Mouse (Mus musculus): ENCODE data around the gene Rbm8a. TPM values are rescaled to one million over a fixed set of nuclear protein-coding genes. Genes with fewer than 3 reads are reported as not detected.
A peak's percentile ranks its signal among the peaks of the same experiment; 100 is the strongest.

Gene Rbm8a
- polyA plus RNA-seq, 1 experiment, result 31.0 TPM

GRCm38 (mm10) chr3:96669727-96670468 lies 40.2 kb downstream of the Rbm8a start, which contains the start of gene Ankrd35:
Gene Ankrd35 (plus strand): TSS chr3:96670131.
- DNase-seq (ENCODE audit: low spot score), result peak; percentile 49

- no peak for DNase-seq (ENCODE audit: low spot score)
Measured at GRCm38 (mm10) chr3:96671519-96671918, 41.8 kb downstream of the Rbm8a start.

- DNase-seq (ENCODE audit: low spot score), result no peak
Measured at GRCm38 (mm10) chr3:96673514-96673913, 43.8 kb downstream of the Rbm8a start.

GRCm38 (mm10) chr3:96674442-96674841 lies 44.7 kb downstream of the Rbm8a start:
- no peak for DNase-seq (ENCODE audit: low spot score)

- no peak for DNase-seq (ENCODE audit: low spot score)
Measured at GRCm38 (mm10) chr3:96675171-96675570, 45.4 kb downstream of the Rbm8a start.

- DNase-seq (ENCODE audit: low spot score), result no peak
Measured at GRCm38 (mm10) chr3:96675690-96676089, 46.0 kb downstream of the Rbm8a start.

- DNase-seq (ENCODE audit: low spot score), result no peak
Measured at GRCm38 (mm10) chr3:96678456-96678855, 48.7 kb downstream of the Rbm8a start.

- DNase-seq (ENCODE audit: low spot score), result peak; percentile 40
Measured at GRCm38 (mm10) chr3:96679159-96679674, 49.5 kb downstream of the Rbm8a start.

- no peak for DNase-seq (ENCODE audit: low spot score)
Measured at GRCm38 (mm10) chr3:96680269-96680956, 50.7 kb downstream of the Rbm8a start.

Other genes starting within 250 kb of the Rbm8a start
- gene BC107364, start 177.6 kb upstream of the Rbm8a start, polyA plus RNA-seq (2012; rRNA removed), result 0.15 and 0.29 TPM in 2 replicates
- 0.09 and 0.11 TPM in 2 replicates for gene Hfe2, start 104.8 kb upstream of the Rbm8a start, polyA plus RNA-seq (2012; rRNA removed)
- 712 and 742 TPM in 2 replicates for gene Txnip, start 72.0 kb upstream of the Rbm8a start, polyA plus RNA-seq (2012; rRNA removed)
- gene Gm16253, start 52.9 kb upstream of the Rbm8a start, polyA plus RNA-seq (2012; rRNA removed), result not detected in 2 replicates
- 44.4 and 59.0 TPM in 2 replicates for gene Polr3gl, start 35.8 kb upstream of the Rbm8a start, polyA plus RNA-seq (2012; rRNA removed)
- gene Ankrd34a, start 33.3 kb upstream of the Rbm8a start, polyA plus RNA-seq (2012; rRNA removed), result 0.70 and 1.1 TPM in 2 replicates
- 57.6 and 66.0 TPM in 2 replicates for gene Lix1l, start 28.8 kb upstream of the Rbm8a start, polyA plus RNA-seq (2012; rRNA removed)
- 40.6 and 50.2 TPM in 2 replicates for gene Pex11b, start 5.4 kb downstream of the Rbm8a start, polyA plus RNA-seq (2012; rRNA removed)
- 0.08 and 0.09 TPM in 2 replicates for gene Gm42957, start 5.5 kb downstream of the Rbm8a start, polyA plus RNA-seq (2012; rRNA removed)
- gene Itga10, start 15.7 kb downstream of the Rbm8a start, polyA plus RNA-seq (2012; rRNA removed), result 3.5 and 3.8 TPM in 2 replicates
- gene Ankrd35, start 40.2 kb downstream of the Rbm8a start, polyA plus RNA-seq (2012; rRNA removed), result 9.5 TPM in 2 replicates
- gene Pias3, start 66.5 kb downstream of the Rbm8a start, polyA plus RNA-seq (2012; rRNA removed), result 45.8 and 47.6 TPM in 2 replicates
- 2.5 and 2.9 TPM in 2 replicates for gene Nudt17, start 78.6 kb downstream of the Rbm8a start, polyA plus RNA-seq (2012; rRNA removed)
- gene Polr3c, start 97.7 kb downstream of the Rbm8a start, polyA plus RNA-seq (2012; rRNA removed), result 32.7 and 35.8 TPM in 2 replicates
- 29.3 and 31.0 TPM in 2 replicates for gene Rnf115, start 97.7 kb downstream of the Rbm8a start, polyA plus RNA-seq (2012; rRNA removed)
- 0.04 TPM in 1 of 2 replicates, not detected in the other for gene Pdzk1, start 199.4 kb downstream of the Rbm8a start, polyA plus RNA-seq (2012; rRNA removed)
- 0.29 and 0.78 TPM in 2 replicates for gene Cd160, start 199.4 kb downstream of the Rbm8a start, polyA plus RNA-seq (2012; rRNA removed)

All from urinary bladder, adult 2 months (tissue).